Mouse (Mus musculus): ENCODE results near the gene Cdh18.
"Not testable (repeated sequence)": the region's sequence is repeated elsewhere in the genome, so short reads cannot be mapped to it uniquely, and the experiment has no call there.

Cdh18 gene

DNA sequence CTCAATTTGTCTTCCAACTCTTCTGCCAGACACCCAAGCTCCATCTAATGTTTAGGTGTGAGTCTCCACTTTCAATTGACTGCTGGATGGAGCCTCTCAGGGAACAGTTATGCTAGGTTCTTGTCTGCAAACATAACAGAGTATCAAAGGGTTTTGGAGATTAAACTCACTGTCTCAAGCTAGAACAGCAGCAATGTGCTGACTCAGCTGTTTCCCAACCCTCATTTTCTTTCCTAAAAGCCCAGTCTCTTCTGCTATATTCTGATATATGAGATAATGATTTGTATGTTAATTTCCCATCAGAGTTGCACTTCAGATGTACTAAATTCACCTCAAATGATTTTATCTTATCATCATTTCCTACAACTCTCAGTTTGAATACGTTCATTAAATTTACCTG lies 398.4 kb downstream of the Cdh18 start:
- in situ Hi-C loops (cut with MseI, MboI): no loop called here

DNA sequence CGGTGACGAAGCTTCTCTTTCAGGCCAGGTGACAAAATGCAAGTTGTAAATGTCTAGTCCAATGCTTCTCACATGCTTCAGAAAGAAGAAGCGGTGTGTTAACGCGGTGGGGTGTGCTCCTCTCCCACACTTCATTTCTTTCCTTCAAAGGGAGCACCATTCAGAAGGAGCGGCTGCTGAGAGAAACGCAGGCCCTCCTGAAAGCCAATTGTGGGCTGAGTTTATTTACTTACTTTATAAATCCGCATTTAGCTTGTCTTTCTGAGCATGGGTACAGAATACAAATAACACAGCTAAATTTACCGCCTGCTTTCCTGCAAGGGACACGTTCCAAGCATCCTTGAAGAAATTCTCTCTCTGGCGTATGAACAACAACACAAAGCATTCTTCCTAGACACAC lies 420.6 kb downstream of the Cdh18 start:
- in situ Hi-C loops (cut with MseI, MboI): no loop called here

DNA sequence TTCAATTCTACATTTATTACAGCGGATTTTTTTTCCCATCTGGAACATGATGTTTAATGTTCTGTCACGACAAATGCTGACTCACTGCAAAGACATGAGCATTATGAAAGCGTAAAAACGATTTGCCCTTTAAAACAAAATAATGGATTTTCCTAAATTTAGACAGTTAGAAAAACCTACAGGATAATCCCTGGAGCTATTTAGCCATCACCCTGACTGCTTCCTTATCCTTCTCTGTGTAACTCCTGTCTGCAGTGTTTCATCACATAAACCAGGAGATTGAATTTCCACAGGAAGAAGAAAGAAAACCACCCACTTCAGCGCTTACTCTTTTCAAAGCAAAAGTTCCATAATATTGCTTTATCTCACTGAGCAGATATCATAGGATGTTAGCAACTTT lies 431.3 kb downstream of the Cdh18 start:
- in situ Hi-C loops (cut with MseI, MboI): no loop called here

DNA sequence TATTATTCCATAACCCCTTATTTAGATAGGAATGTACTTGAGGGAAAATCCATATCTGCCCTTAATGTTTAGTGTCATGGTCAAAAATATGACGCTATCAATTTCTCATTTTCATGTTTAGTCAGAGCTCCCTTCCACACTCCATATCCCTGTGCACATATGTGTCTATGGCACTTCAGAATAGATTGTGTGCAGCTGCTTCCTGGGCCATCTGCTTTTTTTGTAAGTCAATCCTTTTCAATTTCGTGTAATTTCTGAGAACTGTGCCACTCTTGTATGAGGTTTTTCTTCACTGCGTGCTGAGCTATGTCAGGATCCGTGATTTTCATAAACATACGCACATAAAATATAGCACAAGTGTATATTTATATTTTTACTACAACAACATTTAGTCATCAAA lies 435.8 kb downstream of the Cdh18 start:
- in situ Hi-C loops (cut with MseI, MboI): no loop called here

DNA sequence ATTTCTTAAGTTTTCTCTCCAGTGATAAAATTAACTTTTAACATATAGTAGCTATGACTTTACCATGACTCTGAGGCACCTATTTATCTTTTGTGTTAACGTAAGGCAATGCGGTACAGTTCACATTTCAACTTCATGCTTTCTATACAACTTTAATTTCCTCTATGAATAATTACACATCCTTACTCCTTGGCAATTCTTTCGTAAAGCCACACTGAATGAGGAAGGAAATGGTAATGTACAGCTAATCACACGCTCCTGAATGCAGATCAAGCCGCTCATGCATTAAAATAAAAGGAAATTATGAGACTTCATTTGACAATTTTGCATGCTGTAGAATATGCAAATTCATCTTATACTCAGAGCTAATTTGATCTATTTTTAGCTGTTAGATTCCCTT lies 467.9 kb downstream of the Cdh18 start:
- in situ Hi-C loops (cut with MseI, MboI): no loop called here

DNA sequence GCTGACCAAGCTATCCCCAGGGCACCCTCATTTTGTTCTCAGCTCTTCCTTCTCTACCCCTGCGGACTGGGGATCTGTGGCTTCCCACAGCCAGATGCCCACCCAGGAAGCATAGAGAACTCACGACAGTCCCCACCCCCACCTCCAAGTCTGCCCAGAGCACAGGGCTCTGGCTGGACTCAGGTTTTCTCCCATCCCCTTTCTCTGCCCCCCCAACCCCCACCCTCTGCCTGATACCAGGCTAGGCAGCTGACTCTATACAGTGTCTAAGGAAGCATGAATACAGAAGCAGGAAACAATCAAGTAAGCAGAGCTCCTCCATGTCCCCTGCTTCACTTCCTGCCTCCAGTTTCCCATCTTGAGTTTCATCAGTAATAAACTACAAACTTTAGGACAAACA lies 472.3 kb downstream of the Cdh18 start:
- in situ Hi-C loops (cut with MseI, MboI): no loop called here

DNA sequence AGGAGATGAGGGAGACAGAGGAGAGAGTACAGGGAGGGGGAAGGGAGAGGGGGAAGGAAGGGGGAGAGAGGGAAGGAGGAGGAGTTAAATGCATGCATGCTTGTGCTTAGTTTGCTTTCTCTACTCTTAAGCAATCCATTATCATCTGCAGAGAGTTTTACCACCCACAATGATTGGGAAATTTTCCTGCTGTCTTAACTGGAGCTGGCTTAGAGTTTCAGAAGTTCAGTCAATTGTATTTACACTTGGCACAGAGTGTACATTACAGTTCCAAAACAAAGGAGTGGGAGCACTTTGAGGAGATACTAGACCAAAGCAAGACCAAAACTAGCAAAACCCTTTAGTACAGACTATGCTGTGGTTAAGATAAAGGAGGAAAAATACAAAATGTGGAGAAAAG lies 473.8 kb downstream of the Cdh18 start:
- in situ Hi-C loops (cut with MseI, MboI): no loop called here

DNA sequence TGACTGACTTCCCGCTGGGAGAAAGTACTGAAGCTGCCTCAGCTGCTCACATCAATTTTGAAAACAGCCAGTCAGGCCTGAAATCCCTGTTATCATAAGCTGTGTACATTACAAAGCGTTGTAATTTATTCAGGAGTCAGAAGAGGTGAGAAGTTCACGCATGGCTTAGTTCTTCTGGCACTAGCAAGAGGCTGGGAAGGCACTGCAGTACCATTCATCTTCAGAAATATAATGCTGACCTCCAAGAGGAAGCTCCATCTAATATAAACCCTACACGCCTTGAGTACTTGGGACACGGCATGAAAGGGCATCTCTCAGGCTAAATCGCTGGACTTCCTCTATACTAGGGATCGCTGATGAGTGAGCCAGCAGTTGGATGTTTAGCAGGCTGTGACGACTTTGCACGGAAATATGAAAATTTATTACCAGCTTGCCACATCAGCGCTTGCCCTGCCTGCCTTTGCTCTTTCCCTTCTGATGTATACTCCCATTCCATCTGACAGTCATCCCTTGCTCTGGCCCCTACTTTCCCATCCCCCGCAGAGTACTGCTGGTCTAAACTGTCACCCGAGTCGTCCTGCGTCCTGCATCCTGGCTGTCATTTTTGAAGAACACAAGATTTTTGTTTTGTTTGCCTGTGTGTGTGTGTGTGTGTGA lies 486.9 kb downstream of the Cdh18 start:
- in situ Hi-C loops (cut with MseI, MboI): no loop called here

DNA sequence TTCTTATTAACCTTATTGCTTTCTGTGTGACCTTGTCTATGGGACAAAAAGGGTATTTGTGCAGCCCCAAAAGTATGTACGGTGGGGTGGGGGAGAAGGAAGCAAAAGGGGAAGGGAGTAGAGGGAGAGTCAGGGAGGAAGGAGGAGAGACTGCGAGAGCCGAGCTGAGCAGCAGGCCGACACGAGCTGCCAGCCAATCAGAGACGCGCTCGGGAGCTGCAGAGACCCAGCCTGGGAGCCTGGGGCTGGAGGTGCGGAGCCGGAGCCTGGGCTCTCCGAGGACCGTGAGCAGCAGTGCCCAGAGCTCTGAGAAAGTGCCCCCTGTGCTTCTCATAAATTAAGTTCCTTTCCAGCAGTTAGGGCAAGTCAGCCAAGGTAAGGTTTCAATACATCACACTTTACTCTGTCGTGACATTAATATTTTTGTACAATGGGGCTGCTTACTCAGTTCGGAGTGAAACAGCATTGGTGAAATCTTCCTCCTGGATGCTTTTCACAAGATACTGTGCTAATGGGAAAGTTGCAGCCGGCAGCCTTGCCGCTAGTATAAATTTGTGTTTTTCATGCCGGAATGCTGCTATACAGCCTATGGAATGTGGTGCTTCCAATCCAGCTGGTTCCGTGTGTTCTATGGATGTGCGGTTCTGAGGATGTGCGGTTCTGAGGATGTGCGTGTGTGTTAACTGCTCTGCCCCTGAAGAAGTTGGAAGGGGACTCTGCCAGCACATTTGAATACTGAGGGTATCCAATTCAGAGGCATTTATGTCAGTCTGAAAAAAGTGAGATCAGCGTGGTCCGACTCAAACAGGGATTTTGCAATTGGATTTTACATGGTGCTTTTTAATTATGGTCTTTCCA lies 487.6 kb downstream of the Cdh18 start:
- in situ Hi-C loops (cut with MseI, MboI): no loop called here

DNA sequence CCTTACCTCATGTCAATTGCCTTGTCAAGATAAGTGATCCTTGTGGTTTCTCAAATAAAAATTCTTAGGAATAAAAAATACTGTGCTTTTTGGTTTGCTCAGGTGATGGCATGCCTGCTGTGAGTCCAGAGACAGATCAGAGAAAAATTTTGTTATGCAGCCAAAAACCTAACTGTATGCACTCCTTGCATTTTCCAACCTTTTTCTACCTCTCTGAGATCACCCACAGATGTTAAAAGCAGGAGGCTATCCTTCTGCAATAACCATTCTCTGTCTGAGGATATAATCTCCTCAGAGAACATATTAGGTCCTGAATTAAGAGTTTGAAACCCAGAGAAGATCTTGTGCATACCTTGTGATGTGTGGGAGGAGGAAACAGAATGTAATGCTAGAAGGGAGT lies 488.7 kb downstream of the Cdh18 start:
- in situ Hi-C loops (cut with MseI, MboI): no loop called here

DNA sequence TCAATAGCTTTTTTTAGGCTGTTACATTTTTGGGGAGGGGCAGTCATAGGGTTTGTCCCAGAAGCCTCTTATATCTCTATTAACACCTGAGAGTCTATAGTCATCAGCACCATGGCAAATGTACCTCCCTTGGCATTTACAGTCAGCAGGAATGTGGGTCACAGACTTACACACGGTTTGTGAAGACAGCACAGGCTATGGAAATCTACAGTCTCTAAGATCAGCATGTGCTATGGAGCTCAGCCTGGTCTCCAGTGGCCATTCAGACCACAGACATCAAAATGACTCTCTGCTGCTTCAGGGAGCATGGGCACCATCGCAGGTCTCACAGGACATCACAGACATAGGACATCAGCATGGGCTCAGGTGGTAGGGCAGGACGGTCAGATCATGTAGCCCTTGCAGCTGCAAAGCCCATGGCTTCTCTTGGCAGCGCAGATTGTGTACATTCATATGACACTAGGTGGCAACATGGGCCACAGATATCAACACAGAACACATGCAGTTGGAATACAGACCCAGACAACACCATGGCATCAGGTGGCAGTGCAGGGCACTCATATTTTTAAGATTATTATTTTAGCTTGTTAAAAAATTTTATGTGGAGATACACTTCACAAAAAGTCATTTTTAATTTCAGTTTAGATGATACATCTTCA lies 497.4 kb downstream of the Cdh18 start:
- in situ Hi-C loops (cut with MseI, MboI): no loop called here

DNA sequence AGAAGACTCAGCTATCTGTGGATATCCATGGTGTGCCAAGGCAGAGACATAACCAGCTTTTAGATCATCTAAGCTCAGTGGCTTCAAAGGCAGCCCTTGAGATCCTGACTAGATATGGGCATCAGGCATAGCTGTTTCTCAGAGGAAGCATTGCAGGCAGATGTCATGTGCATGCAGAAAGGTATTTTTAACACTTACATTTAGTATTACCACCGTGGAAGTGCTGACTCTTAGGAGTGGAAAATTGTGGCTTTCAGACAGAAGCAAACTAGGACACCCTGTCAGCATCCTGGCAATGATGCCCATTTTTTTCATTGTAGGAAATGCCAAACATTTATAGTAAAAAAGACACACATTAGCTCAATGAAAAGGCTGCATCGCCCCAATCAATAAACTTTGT lies 503.2 kb downstream of the Cdh18 start:
- in situ Hi-C loops (cut with MseI, MboI): no loop called here

DNA sequence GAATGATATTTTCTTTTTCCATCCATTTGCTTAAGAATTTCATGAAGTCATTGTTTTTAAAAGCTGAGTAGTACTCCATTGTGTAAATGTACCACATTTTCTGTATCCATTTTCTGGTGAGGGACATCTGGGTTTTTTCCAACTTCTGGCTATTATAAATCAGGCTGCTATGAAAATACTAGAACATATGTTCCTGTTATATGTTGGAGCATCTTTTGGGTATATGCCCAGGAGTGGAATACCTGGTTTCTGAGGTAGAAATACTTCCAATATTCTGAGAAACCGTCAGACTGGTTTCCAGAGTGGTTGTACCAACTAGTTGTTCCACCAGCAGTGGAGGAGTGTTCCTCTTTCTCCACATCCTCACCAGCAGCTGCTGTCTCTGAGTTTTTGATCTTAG lies 536.5 kb downstream of the Cdh18 start:
- in situ Hi-C loops (cut with MseI, MboI): not testable (repeated sequence)

DNA sequence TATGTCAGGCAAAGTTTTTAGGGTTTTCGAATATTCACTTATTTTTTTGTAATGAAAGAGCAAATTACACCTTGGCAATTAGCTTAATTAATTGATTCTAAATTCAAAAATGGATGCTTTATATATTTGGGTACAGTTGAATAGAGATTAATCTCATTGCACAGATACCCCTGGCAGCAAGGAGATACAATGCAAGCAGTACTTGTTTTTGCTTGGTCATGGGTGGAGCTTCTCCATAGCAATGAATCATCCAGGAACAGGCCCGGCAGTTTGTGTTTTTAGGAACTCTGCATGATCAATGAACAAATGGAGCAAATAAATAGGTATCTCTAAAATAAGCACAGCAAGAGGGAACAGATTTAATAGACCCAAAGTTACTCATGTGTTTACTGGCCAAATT lies 538.7 kb downstream of the Cdh18 start:
- in situ Hi-C loops (cut with MseI, MboI): no loop called here

DNA sequence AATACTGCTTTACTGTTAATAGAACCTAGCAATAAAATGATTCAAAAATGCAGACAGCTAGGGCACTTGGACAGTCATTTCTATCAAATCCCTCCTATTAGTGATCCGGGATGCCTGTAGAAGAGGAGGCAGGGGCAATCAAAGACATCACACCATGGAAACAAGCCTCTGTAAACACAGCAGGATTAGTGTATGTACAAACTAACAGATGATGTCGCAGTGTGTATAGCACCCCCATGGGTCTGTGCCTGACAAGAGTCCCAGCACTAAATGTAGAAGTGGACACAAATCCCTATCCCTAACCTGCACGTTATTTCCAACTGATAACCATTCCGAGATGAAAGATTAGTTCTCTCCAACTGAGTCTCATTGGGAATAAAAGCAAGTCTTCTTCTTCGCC lies 547.8 kb downstream of the Cdh18 start:
- in situ Hi-C loops (cut with MseI, MboI): no loop called here

DNA sequence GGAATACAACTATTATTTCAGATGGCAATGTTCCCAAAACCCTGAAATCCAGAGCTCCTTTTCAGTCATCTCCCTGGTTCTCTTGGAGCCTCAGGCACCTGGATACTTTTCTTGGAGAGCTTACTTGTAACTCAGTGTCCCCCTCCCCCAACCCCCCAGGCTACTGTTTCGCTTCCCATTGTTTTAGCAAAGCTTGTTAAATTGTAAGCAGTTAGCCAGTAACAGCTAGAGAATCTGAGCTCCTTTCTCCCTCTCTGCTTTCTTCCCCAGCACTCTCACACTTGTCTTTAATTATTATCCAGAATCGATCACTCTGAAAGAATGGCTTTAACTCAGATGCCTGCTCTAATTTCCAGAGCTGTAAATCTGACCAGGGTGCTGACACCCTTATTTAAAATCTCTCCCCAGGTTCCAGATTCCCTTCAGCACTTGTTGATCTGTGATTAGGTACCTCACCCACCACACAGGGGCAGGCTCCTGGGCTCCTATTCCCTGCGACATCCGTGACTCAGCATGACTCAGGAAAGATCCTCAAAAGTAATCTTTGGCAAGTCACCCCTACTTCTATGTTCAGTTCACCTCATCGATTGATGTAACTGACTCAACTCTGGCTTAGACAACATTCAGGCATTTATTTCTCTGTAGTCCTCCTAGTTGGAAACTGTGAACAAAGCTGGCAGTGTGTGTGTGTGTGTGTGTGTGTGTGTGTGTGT lies 556.0 kb downstream of the Cdh18 start:
- in situ Hi-C loops (cut with MseI, MboI): no loop called here

DNA sequence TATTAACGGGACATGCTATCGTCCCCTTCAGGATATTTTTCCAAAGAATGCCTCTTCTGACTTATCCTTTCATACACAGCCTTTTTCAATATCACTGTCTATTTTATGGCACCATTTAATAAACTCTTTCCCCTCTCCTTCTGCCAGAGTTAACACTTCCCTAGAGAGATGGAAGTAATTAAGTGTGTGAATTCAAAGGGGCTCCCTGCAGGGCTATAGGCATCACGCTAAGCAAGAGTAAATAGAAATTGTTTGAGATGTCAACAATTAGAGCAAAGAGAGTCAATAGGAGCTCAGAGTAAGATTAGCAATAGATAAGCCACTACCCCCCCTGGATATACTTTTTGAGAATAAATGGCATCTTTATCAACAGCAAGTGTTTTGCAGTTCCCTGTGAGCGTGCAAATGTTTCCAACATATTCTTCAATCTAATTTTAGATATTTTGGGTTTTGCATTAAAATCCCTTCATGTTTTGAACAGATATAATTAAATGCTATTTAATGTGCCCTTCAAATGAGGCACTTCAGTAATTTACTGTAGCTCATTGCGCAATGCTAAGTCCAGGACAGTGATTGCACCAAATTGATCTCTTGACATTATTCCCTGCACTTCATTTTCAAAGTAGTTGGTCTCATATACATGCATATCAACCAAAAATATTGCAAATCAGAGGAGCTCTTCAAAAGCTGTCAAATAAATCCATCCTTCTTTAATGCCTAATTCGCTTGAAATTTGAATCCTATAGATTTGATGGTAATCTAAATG lies 586.3 kb downstream of the Cdh18 start:
- in situ Hi-C loops (cut with MseI, MboI): no loop called here

DNA sequence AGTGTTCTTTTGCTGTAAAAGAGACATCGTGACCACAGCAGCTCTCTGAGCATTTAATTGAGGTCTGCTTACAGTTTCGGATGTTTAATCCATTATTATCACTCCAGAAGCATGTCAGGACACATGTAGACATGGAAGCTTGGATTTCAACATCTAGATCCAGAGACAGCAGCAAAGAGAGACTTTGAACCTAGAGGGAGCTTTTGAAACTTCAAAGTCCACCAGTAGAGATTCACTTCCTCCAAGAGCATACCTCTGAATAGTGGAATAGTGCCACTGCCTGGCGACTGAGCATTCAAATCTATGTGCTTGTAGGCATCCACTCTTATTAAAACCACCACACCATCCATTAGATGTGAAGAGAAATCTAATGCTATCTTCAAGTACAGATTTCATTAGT lies 588.1 kb downstream of the Cdh18 start:
- in situ Hi-C loops (cut with MseI, MboI): no loop called here

DNA sequence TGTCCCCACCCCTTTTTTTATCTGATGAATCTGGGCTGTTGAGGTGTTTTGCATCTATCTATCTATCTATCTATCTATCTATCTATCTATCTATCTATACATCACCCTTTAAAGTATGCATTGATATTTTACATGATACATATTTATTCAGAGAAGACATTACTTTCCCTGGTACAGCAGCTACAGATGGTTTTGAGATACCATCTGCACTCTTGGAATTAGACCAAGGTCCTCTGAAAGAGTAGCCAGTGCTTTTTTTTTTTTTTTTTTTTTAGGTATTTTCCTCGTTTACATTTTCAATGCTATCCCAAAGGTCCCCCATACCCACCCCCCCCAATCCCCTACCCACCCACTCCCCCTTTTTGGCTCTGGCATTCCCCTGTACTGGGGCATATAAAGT lies 594.1 kb downstream of the Cdh18 start:
- in situ Hi-C loops (cut with MseI, MboI): not testable (repeated sequence)

DNA sequence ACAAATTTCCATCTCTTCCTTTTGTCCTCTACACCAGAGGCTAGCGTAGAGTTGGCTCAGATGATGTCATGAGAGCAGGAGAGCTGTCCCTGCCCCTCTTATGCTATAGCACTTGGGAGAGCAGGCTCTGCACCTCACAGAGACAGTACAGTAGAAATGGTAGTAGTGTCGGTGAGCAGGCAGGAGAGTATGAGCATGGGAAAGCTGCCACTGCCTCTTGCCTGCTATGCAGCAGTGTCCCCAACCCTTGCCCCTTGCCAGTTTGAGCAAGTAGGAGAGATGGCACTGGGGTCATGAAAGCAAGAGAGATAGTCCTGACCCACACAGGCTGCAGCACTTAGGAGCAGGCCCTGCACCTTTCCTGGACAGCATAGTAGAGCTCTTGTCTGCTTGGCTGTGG lies 607.1 kb downstream of the Cdh18 start:
- in situ Hi-C loops (cut with MseI, MboI): no loop called here

DNA sequence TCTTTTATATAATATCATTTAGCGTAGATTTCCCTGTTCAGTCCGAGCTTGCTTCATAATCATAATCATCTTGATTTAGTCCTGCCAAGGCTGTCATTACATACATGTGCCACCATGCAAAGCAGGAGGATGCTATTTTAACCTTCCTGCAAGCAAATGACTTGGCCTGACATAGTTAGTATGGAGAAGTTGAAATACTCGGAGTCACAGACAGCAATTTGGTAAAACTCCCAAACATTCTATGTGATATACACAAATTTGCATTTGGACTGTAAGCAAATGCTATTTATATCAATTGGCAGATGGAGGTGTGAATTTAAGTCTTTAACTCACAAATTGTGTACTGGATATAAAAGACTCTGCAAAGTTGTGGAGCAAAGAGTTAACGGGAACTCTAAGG lies 616.0 kb downstream of the Cdh18 start:
- in situ Hi-C loops (cut with MseI, MboI): no loop called here

DNA sequence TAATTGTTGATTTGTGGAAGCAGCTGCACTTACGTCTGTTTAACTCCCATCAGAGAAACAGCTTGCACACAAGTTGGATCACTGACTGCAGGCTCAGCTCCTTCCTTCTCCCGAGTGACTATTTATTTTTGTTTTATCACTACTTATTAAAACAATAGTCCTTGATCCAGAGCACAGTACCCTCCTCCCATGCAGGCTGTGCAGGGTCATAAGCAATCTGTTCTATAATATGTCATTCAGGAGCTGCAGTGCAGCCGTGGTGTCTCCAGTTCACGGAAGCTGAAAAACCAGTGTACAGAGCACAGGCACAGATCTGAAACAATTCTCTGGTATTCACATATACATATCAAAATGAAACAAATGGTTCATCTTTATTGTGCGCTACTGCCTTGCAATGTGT lies 625.8 kb downstream of the Cdh18 start:
- in situ Hi-C loops (cut with MseI, MboI): no loop called here
